Mouse (Mus musculus): ENCODE data around the gene Aplp1. TPM values are rescaled to one million over a fixed set of nuclear protein-coding genes. Genes with fewer than 3 reads are reported as not detected.

Gene Aplp1
- polyA plus RNA-seq, 1 experiment from 2014 or later, result 18.0 TPM

GRCm38 (mm10) chr7:30456911-30457628, 11.7 kb upstream of the Aplp1 start:
- H3K4me3 ChIP-seq (ENCODE audit: low read depth, low read length), result no peak overlapping the region
- 1% methylated on average over 31 of the region's 31 CpGs for WGBS
- H3K9ac ChIP-seq (ENCODE audit: low read length), result no peak overlapping the region
- no peaks in the 10 kb centered on the region for H3K36me3 ChIP-seq (ENCODE audit: control insufficient read depth, insufficient read depth, low read length)
- 0 out of 2 replicates have a peak, but pooled peaks cover 3% of the 10 kb centered on the region for H3K4me1 ChIP-seq (ENCODE audit: control insufficient read depth, insufficient read depth, low read length)
- no peak overlapping the region for H3K27ac ChIP-seq (replicated peaks; ENCODE audit: low read depth, low read length)
- peaks cover 93% of the 10 kb centered on the region for H3K27me3 ChIP-seq (ENCODE audit: control insufficient read depth, insufficient read depth, low read length)
- H3K4me2 ChIP-seq (ENCODE audit: low read depth, severe bottlenecking), result 0 out of 2 replicates have a peak overlapping the region, but pooled peaks have one; percentile 4
- no peak for DNase-seq (ENCODE audit: low spot score)
- H3K9me3 ChIP-seq (ENCODE audit: control insufficient read depth, low read length), result no peaks in the 10 kb centered on the region
- ATAC-seq (ENCODE audit: insufficient number of reproducible peaks, low FRiP score, low TSS enrichment, low read depth), result no peak

- no peak overlapping the region for H3K9ac ChIP-seq (ENCODE audit: low read length)
- no peak overlapping the region for H3K4me3 ChIP-seq (ENCODE audit: low read depth, low read length)
- no peaks in the 10 kb centered on the region for H3K36me3 ChIP-seq (ENCODE audit: control insufficient read depth, insufficient read depth, low read length)
- DNase-seq (ENCODE audit: low spot score), result no peak
- H3K27ac ChIP-seq (replicated peaks; ENCODE audit: low read depth, low read length), result no peak overlapping the region
- peaks cover 92% of the 10 kb centered on the region for H3K27me3 ChIP-seq (ENCODE audit: control insufficient read depth, insufficient read depth, low read length)
- H3K9me3 ChIP-seq (ENCODE audit: control insufficient read depth, low read length), result no peaks in the 10 kb centered on the region
- WGBS, result 2% methylated on average over 9 of the region's 9 CpGs
- no peak overlapping the region for H3K4me2 ChIP-seq (ENCODE audit: low read depth, severe bottlenecking)
- H3K4me1 ChIP-seq (ENCODE audit: control insufficient read depth, insufficient read depth, low read length), result 0 out of 2 replicates have a peak, but pooled peaks cover 3% of the 10 kb centered on the region
- ATAC-seq (ENCODE audit: insufficient number of reproducible peaks, low FRiP score, low TSS enrichment, low read depth), result no peak
These were observed 11.2 kb upstream of the Aplp1 start for GRCm38 (mm10) chr7:30456487-30456886.

- Histone ChIP-seq H3K27ac (replicated peaks; ENCODE audit: low read depth, low read length) (no peak overlapping the region), H3K9me3 (ENCODE audit: control insufficient read depth, low read length) (no peaks in the 10 kb centered on the region), H3K36me3 (ENCODE audit: control insufficient read depth, insufficient read depth, low read length) (no peaks in the 10 kb centered on the region), H3K4me3 (ENCODE audit: low read depth, low read length) (no peak overlapping the region), H3K9ac (ENCODE audit: low read length) (no peak overlapping the region), H3K4me1 (ENCODE audit: control insufficient read depth, insufficient read depth, low read length) (0 out of 2 replicates have a peak, but pooled peaks cover 3% of the 10 kb centered on the region), H3K4me2 (ENCODE audit: low read depth, severe bottlenecking) (no peak overlapping the region), H3K27me3 (ENCODE audit: control insufficient read depth, insufficient read depth, low read length) (peaks cover 75% of the 10 kb centered on the region)
- ATAC-seq (ENCODE audit: insufficient number of reproducible peaks, low FRiP score, low TSS enrichment, low read depth) (no peak), DNase-seq (ENCODE audit: low spot score) (no peak)
- WGBS, result 11% methylated on average over 6 of the region's 6 CpGs
These were observed 8.9 kb upstream of the Aplp1 start for GRCm38 (mm10) chr7:30454259-30454658.

GRCm38 (mm10) chr7:30453766-30454165, 8.4 kb upstream of the Aplp1 start:
- H3K4me1 ChIP-seq (ENCODE audit: control insufficient read depth, insufficient read depth, low read length), result 0 out of 2 replicates have a peak, but pooled peaks cover 3% of the 10 kb centered on the region
- DNase-seq (ENCODE audit: low spot score) (no peak), ATAC-seq (ENCODE audit: insufficient number of reproducible peaks, low FRiP score, low TSS enrichment, low read depth) (no peak)
- H3K27me3 ChIP-seq (ENCODE audit: control insufficient read depth, insufficient read depth, low read length), result peaks cover 70% of the 10 kb centered on the region
- no peaks in the 10 kb centered on the region for H3K36me3 ChIP-seq (ENCODE audit: control insufficient read depth, insufficient read depth, low read length)
- no peaks in the 10 kb centered on the region for H3K9me3 ChIP-seq (ENCODE audit: control insufficient read depth, low read length)
- no peak overlapping the region for H3K9ac ChIP-seq (ENCODE audit: low read length)
- no peak overlapping the region for H3K4me3 ChIP-seq (ENCODE audit: low read depth, low read length)
- H3K4me2 ChIP-seq (ENCODE audit: low read depth, severe bottlenecking), result no peak overlapping the region
- 1% methylated on average over 25 of the region's 25 CpGs for WGBS
- H3K27ac ChIP-seq (replicated peaks; ENCODE audit: low read depth, low read length), result no peak overlapping the region

GRCm38 (mm10) chr7:30453327-30453726, 8.0 kb upstream of the Aplp1 start:
- Histone ChIP-seq H3K9me3 (ENCODE audit: control insufficient read depth, low read length) (no peaks in the 10 kb centered on the region), H3K27ac (replicated peaks; ENCODE audit: low read depth, low read length) (no peak overlapping the region), H3K4me1 (ENCODE audit: control insufficient read depth, insufficient read depth, low read length) (0 out of 2 replicates have a peak, but pooled peaks cover 3% of the 10 kb centered on the region), H3K4me2 (ENCODE audit: low read depth, severe bottlenecking) (no peak overlapping the region), H3K36me3 (ENCODE audit: control insufficient read depth, insufficient read depth, low read length) (no peaks in the 10 kb centered on the region), H3K9ac (ENCODE audit: low read length) (no peak overlapping the region), H3K4me3 (ENCODE audit: low read depth, low read length) (no peak overlapping the region), H3K27me3 (ENCODE audit: control insufficient read depth, insufficient read depth, low read length) (peaks cover 65% of the 10 kb centered on the region)
- 19% methylated on average over 25 of the region's 25 CpGs for WGBS
- DNase-seq (ENCODE audit: low spot score) (no peak), ATAC-seq (ENCODE audit: insufficient number of reproducible peaks, low FRiP score, low TSS enrichment, low read depth) (no peak)

- 80% methylated on average over 7 of the region's 7 CpGs for WGBS
- peaks cover 38% of the 10 kb centered on the region for H3K27me3 ChIP-seq (ENCODE audit: control insufficient read depth, insufficient read depth, low read length)
These were observed 4.9 kb upstream of the Aplp1 start for GRCm38 (mm10) chr7:30450241-30450640.

GRCm38 (mm10) chr7:30444154-30444970, 973 bp downstream of the Aplp1 start:
- ATAC-seq (ENCODE audit: insufficient number of reproducible peaks, low FRiP score, low TSS enrichment, low read depth) (0 out of 2 replicates have a peak, but pooled peaks have one; percentile 31), DNase-seq (ENCODE audit: low spot score) (peak; percentile 67)
- peaks cover 24% of the 10 kb centered on the region for H3K27me3 ChIP-seq (ENCODE audit: control insufficient read depth, insufficient read depth, low read length)
- peak overlapping the region; percentile 77 for H3K4me2 ChIP-seq (ENCODE audit: low read depth, severe bottlenecking)
- H3K9me3 ChIP-seq (ENCODE audit: control insufficient read depth, low read length), result no peaks in the 10 kb centered on the region
- H3K4me1 ChIP-seq (ENCODE audit: control insufficient read depth, insufficient read depth, low read length), result peaks cover 8% of the 10 kb centered on the region; the same call in 1 of the 2 replicates
- H3K4me3 ChIP-seq (ENCODE audit: low read depth, low read length), result peak overlapping the region; percentile 58
- WGBS, result 1% methylated on average over 37 of the region's 38 CpGs
- peak overlapping the region; percentile 63; the same call in 1 of the 2 replicates for H3K9ac ChIP-seq (ENCODE audit: low read length)
- H3K36me3 ChIP-seq (ENCODE audit: control insufficient read depth, insufficient read depth, low read length), result no peaks in the 10 kb centered on the region
- no peak overlapping the region for H3K27ac ChIP-seq (replicated peaks; ENCODE audit: low read depth, low read length)

More at GRCm38 (mm10) chr7:30450241-30450640, 4.9 kb upstream of the Aplp1 start:
- H3K9me3 ChIP-seq (ENCODE audit: control insufficient read depth, low read length), result no peaks in the 10 kb centered on the region
- H3K27ac ChIP-seq (replicated peaks; ENCODE audit: low read depth, low read length), result no peak overlapping the region
- no peaks in the 10 kb centered on the region for H3K4me1 ChIP-seq (ENCODE audit: control insufficient read depth, insufficient read depth, low read length)
- no peak overlapping the region for H3K9ac ChIP-seq (ENCODE audit: low read length)
- H3K4me2 ChIP-seq (ENCODE audit: low read depth, severe bottlenecking), result no peak overlapping the region
- DNase-seq (ENCODE audit: low spot score), result no peak
- no peaks in the 10 kb centered on the region for H3K36me3 ChIP-seq (ENCODE audit: control insufficient read depth, insufficient read depth, low read length)
- no peak overlapping the region for H3K4me3 ChIP-seq (ENCODE audit: low read depth, low read length)
- no peak for ATAC-seq (ENCODE audit: insufficient number of reproducible peaks, low FRiP score, low TSS enrichment, low read depth)

GRCm38 (mm10) chr7:30443696-30444095, 1.6 kb downstream of the Aplp1 start:
- Histone ChIP-seq H3K4me3 (ENCODE audit: low read depth, low read length) (no peak overlapping the region), H3K9ac (ENCODE audit: low read length) (no peak overlapping the region), H3K4me2 (ENCODE audit: low read depth, severe bottlenecking) (peak overlapping the region; percentile 77; the same call in 1 of the 2 replicates), H3K9me3 (ENCODE audit: control insufficient read depth, low read length) (no peaks in the 10 kb centered on the region), H3K36me3 (ENCODE audit: control insufficient read depth, insufficient read depth, low read length) (no peaks in the 10 kb centered on the region), H3K4me1 (ENCODE audit: control insufficient read depth, insufficient read depth, low read length) (peaks cover 8% of the 10 kb centered on the region; the same call in 1 of the 2 replicates), H3K27ac (replicated peaks; ENCODE audit: low read depth, low read length) (no peak overlapping the region), H3K27me3 (ENCODE audit: control insufficient read depth, insufficient read depth, low read length) (peaks cover 24% of the 10 kb centered on the region)
- ATAC-seq (ENCODE audit: insufficient number of reproducible peaks, low FRiP score, low TSS enrichment, low read depth) (no peak), DNase-seq (ENCODE audit: low spot score) (no peak)
- 18% methylated on average over 9 of the region's 9 CpGs for WGBS

Data from limb, embryonic 11.5 days (tissue).